Mouse (Mus musculus) small intestine, adult 2 months (tissue): ENCODE measurements around the gene Cuedc2.

Experiments
- CTCF ChIP-seq: fragments of 200-500 bp; IDR thresholded peaks from 2 replicates; pipeline ENCODE4 v1.5.1; 2012; ENCODE audit warnings: low read depth, mild to moderate bottlenecking, control low read depth, inconsistent platforms, low read length, moderate library complexity, mixed read lengths; ENCODE audit not compliant: insufficient replicate concordance, insufficient read length; ENCODE audit errors: extremely low read depth
- POLR2A ChIP-seq: fragments of 200-500 bp; IDR thresholded peaks from 2 replicates; pipeline ENCODE4 v1.6.1; 2012; ENCODE audit warnings: low read depth, mild to moderate bottlenecking, control low read depth, inconsistent platforms, low read length, moderate library complexity

- no peak for TF ChIP-seq CTCF
- no peak for TF ChIP-seq POLR2A
Measured at GRCm38 (mm10) chr19:46347936-46348668, 9.6 kb upstream of the Cuedc2 start.
